Mouse (Mus musculus): ENCODE measurements around the gene Rsf1.

DNA sequence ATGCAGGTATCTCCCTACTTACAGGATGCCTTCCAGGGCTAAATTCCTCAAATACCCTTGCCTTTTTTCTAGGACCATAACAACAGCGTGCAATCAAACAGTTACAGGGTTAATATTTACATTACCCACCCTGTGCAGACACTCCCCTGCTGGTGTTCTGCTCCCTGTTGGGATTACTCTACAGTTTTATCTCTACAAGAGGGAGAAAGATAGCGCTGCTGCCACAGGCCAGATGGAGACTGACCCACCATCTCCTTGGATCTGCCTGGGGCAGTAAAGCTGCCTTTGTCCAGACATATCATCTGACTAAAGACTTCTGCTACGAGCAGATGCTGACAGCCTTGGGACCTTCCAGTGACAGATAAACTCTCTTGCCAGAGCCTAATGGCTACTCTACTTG lies 10.8 kb downstream of the Rsf1 start:
- no peak for TF ChIP-seq CTCF (IDR thresholded peaks at IDR 0.05; ENCODE audit: borderline replicate concordance, extremely low read depth, insufficient read depth, insufficient read length)
- TF ChIP-seq POLR2A (IDR thresholded peaks at IDR 0.05; ENCODE audit: borderline replicate concordance, extremely low read depth, insufficient read depth, insufficient read length, poor library complexity, severe bottlenecking): no peak
